Mouse (Mus musculus): Measurements from ENCODE around the gene Polg.
A peak's percentile ranks its signal among the peaks of the same experiment; 100 is the strongest.

The Polg gene

DNA sequence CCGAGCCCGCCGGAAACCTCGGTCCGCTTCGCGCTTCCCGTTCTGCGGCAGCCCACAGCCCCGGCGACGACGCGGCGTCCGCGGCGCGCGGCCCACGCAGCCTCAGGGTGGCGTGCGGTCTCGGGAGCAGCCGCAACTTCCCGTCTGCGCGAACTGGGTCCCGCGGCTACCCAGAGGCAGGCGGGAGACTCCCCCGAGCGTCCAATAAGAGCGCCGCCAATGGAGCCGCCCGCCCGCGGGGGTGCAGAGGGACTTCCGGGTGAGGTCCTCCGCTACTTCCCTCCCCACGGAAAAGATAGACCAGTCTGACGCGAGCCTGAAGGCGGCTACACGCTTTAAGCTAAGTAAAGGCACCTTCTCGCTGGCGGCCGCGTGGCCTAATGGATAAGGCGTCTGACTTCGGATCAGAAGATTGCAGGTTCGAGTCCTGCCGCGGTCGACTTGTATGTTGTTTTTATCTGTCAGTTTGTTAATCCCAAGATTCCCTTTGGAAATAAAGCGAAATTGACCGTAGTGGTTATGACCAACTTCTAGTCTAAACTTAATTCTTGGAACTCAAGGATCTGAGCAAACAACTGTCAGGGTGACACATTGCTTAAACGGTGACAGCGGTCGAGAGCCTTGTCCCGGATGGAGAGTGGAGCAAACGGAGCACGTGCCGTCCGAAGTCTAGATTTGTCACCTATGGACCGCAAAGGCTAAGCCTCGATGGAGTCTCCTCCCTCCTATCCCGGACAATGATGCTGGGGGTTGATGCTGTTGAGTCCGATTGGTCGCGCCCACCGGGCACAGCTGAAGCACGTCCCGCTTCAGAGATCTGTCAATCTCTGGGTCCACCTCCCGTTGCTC is at the start of gene Polg:
Gene Polg (minus strand): TSS at position 310 of the 849 bp plus-strand sequence.
- DNase-seq (ENCODE audit: low spot score), result peak; percentile 98

DNA sequence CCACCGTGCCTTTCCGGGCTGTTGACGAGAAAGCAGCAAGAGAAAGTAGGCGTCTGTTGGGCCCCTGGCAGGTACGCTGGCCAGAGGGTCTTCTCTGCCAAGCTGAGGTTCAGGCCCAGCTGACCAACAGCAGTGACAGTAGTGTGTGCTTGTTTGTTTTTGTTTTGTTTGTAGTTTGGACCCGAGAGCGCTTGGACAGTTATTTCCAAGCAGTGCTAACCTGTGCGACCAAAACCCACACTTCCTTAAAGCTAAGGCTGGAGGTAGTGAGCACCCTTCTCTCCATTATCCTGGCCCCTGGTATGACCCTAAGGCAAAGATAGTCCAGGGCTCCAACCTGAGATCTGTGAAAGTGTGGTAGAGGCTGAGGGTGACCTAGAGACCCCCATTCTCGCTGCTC is 49.7 kb upstream of the Polg start:
- DNase-seq (ENCODE audit: low spot score), result no peak

DNA sequence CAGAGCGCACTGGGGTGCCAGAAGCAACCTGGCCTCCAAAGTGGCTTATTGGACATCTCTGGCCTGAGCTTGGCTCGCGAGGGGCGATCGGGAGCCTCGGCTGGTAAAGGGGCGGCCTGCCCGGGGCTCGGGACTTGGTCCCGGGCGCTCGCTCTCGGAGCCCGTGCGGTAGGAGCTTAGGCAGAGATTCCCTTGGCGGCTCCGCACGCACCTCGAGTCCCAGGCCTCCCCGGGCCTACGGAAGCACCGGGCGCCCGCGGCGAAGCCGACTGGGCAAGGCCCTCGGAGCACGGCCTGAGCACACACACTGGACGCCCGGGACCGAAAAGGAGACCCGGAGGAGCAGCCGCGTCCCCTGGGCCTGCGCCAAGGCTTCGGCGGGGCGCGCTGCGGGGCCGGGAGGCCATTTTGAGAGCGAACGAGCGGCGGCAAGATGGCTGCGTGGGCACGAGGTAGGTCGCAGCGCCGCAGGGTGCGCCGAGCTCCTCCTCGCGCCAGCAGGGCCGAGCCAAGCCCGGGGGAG is 49.1 kb upstream of the Polg start:
- no peak for DNase-seq (ENCODE audit: low spot score)

DNA sequence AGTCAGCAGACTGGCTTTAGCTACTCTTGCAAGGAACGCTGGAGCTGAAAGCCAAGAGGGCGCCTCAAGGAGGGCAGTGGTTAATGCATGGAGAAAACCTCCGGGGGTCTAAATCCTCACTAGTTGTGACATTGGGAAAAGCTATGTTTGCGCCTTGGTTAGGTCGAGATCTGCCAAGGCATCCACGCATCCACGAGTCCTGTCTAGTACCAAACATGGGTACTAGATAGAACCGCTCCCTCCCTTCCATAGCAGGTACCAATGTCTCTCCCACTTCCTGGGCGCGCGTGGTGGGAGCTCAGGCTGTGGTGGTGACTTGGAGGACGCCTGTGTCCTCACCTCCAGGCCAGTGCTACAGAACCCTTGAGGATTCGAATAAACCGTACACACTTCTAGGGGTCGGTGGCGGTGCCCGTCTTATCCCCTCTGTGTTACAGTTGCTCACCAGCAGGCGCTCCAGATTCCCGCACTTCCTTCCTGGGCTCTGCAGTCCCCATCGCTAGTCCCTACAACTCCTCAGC is 48.3 kb upstream of the Polg start:
- no peak for DNase-seq (ENCODE audit: low spot score)

DNA sequence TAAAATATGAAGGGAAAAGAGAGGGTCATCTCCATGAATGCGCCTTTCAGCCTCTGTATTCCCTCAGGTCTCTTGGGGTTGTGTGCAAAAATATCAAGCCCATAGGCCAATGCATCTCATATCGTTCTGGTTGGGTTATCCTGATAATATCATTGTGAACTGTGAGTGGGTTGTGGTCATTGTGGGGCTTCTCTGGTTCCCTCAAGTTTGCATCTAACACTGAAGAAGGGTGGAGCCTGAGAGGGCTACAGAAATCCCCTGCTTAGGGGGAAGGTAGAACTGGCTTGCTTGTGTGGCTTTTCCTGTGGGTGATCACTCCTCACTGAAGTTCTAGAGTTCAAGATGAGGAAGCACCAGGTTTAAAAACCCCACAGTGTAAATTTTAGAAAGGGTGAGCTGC is 47.3 kb upstream of the Polg start:
- DNase-seq (ENCODE audit: low spot score), result no peak

DNA sequence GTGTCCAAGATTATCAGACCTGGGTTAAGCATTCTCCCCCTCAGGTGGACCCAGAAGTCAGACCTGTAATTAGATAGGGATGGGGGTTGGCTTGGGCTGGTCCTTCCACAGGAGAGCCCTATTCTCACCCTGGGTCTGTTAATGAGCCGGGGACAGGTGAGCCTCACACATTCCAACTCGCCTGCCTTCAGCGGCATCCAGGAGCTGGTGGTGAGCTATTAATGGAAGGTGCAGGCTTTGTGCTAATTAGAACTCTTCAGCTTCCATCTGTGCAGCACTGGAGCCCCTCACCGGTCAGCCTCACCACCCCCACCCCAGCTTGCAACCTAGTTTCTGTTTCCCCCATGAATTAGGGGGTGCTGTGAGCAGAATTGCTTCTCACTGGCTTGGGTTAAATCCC is 46.3 kb upstream of the Polg start:
- DNase-seq (ENCODE audit: low spot score), result no peak

DNA sequence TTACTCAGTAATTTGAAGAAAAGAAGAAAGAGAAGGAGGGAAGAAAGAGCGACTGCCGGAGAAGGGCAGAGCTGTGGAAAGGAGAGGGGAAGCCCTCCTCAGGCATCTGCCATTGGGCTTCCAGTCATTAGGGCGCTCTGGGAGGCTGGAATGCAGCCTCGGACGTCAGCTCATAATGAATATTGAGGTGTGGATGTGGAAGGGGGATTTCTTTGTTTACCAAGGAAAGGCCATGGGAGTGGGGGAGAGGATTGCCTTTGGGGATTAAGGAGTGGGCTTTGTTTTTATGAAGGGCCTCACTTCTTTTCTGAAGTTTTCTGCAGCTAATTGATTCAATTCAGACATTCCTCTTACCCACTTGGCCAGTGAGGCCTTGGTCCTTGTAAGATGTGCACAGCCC is 45.5 kb upstream of the Polg start:
- no peak for DNase-seq (ENCODE audit: low spot score)

DNA sequence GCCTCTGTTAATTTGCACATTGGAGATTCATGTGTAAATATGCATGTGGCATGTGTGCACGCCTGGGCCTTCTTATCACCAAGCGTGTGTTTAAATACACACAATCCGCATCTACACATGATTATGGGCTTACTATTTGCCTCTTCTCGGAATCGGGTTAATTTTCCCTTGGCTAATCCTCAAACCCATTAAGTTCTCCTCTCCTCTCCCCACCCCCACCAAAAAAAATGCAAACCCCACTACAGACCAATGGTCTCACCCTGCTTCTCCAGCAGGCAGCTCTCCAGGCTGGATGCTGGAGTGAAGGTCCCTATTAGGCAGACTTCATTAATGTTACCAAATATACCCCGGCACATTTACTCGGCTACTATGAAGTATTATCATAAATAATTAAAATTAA is 45.0 kb upstream of the Polg start:
- DNase-seq (ENCODE audit: low spot score), result no peak

DNA sequence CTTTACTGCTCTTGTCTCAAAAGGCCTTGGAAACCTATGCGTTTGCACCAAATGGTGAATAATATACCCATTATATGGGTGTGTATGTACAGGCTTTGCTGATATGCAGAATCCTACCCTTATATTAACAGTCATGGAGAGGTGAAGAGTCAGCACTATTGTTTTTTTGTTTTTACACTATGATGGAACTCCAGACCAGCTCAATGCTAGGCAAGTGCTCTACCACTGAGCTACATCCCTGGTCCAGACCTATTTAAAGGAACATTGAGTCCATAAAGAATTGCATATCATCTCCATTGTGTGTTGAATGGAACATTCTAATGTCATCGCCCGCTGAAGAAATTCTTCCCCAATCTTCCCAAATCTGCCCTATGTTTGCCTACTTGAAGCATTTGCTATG is 44.5 kb upstream of the Polg start:
- DNase-seq (ENCODE audit: low spot score), result no peak

DNA sequence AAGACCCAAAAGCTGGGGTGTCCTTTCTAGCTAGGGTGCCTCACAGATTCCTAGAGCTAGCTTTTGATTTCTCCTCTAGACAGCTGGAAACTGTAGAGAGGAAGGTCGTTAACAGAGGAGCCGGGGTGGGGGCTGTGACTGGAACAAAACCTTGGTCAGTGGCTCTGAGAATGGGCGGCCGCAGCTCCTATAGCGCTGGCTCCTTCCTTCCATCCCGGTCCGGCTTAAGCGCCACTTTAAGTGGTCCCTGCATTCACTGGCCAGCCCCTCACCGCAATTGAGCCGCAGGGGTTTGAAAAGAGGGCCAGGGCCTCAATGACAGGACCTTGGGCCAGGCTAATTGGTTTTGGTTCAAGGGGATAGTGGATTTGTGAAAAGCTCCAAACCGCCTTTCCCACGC is 43.5 kb upstream of the Polg start:
- no peak for DNase-seq (ENCODE audit: low spot score)

DNA sequence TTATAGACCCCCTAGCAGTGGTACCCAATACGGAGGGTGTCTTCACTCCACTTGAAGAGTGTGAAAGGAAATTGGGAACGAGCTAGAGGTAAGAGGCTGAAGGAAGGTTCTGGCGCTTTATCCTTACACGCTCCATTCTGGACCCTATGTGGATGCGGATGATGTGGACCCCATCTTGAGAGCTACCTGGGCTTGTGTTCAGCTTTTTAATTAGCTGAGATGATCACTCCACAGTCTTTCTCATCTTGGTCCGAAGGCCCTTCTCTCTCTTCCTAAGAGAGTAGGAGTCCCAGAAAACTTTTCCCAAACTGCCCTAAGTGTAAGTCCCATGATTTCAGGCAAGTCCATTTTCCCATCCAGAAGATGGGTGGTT is 43.1 kb upstream of the Polg start:
- DNase-seq (ENCODE audit: low spot score), result no peak

DNA sequence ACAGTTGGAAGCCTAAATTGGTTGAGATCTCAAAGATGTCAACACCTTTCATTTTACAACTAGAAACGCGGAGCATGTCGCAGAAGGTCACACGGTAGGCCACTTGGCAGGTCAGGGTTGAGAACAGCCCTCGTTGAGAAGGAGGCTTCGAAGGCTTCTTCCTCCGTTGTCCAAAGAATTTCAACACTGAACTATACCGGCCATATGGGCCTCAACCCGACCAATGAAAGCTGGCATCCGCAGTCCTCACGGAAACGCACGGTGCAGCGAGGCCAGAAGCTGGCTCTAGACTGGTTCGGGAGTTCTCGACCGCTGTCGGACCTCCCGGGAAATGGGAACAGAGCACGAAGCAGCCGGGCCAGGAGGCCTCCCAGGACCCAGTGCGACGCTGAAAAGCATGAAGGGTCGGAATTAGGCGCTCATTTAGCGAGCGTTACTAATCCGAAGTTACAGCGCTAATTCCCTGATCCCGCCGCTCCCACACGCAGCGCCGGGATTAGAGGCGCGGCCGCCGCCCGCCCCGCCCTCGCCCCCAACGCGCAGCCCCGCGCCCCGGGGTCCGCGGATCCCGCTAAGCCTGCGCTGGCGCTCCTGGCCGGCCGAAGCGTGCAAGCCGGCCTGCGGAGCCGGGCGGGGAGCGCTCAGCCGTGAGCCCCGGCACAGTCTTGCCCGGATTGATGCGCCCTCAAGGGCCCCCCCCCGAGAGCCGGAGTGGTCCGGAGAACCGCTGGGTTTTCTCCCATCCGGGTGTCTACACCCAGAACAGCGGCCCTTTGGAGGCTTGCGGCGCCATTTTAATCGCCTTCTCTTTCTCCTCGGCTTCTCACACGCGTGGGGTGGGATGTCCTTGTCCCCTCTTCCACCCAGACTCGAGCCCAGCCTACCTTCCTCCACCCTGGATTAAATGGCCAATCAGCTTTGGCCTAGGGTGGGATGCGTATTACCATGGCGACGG is 42.4 kb upstream of the Polg start:
- DNase-seq (ENCODE audit: low spot score), result no peak

DNA sequence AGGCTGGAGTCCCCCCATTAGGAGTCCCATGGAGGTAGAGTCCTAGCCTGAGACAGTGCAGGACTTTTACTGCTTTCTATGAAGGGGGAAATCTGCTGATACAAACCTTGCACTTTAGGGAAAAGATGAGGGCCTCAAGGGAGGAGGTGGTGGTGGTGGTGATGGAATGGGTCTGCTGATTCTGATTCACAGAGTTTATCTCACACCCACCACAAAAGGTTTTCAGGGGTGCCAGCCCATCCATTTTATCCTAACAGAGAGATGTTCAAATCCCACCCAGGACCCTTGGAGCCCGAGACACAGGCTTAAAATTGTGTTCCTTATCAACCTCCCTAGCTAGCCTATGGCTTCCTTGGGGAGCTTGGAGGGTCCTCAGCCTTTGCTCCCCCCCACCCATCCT is 41.6 kb upstream of the Polg start:
- no peak for DNase-seq (ENCODE audit: low spot score)

DNA sequence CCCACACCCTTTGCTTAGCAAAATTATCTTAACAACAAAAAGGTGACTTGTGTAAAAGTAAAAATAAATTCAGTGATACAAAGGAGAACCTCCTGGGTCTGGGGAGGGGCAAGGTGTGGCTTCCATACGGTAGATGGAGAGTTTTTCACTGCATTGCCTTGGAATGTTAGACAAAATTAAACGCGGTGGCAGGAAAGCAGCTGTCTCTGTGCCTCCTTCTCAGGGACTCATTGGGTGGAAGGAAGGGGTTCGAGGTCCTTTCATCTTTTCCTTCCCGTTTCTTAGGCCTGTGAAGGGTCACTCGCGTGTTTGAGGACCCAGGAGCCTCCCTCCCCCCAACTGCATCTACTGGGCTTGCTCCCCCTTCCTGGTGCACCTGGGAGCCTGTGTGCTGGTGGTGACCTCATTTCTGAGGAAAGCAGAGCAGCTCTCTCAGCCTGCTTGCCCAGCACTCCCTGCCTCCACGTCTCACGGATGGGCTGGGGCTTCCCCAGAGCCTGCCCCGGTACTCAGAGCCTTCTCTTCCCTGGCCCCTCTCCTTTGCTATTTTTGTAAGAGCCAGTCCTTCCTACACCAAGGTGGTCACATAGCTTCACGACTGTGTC is 41.0 kb upstream of the Polg start:
- DNase-seq (ENCODE audit: low spot score), result no peak

DNA sequence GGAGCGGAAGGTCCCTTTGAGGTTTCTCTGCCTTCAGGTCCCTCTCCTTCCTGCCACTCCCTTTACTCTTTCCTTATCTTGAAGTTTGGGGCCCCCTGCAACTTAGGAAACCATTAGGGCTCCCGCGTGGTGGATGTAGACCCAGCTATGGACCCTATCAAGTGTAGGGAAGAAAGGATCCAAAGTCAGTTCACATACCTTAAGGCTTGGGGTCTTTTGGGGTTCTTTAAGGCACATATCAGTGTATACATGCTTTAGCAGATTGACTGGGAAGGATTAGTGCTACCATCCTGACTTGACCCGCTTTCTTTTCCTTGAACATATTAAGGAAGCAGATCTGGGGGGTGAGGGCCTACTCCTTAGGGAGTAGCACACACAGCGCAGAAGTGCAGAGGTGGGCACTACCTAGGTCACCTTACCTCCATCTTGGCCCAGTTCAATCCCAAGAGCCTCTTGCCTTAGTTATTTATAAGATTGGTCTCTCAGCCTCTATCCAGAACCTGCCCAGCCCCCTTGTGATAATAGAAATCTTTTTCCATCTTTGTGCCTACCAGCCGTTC is 40.4 kb upstream of the Polg start:
- no peak for DNase-seq (ENCODE audit: low spot score)

DNA sequence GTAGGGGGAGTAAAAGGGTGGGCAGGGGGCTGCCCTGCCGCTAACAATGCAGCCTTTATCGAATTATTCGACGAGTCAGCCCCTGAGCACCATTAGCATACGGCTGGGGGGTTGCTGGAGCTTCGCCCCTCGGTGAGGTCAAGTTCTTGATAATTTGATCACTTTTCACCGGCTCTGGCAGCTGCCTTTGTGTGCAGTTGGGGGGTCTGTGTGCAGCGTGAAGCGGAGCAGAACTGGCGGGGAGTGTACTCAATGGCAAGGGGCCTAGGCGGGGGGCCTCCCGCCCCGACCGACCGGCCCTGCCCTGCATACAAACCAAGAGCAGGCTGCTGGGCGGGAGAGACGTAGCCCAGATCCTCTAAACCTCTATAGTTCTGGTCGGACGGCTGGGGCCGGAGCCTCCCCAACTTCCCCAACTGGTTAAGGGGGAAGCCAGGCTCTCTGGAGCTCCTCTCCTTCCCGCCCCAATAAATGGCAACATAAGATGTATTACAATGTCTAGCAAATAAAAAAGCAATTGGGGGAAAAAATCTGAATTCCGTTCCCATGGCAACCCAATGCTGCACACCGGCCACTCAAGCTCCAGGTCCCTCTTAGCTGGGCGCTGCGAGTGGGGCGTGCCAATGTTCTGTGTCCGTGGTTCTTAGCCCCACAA is 39.8 kb upstream of the Polg start:
- peak; percentile 81 for DNase-seq (ENCODE audit: low spot score)

DNA sequence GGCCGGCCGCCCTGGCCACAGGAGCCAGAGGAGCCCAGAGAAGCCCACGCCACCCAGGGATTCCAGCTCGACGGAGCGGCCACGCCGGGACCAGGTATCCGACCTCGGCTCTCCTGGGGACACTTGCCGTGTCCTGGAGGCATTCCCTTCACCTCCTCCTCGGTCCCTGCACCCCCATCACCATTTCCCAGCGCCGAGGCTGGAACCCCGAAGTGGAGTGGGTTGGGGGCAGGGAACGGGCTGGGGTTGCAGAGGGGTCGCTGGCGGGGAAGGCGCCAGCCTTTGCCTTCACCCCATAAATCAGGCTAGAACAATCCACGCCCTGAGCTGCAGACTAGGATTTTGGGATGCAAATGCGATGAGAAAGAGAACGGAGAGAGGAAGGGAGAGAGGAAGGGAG is 39.2 kb upstream of the Polg start:
- DNase-seq (ENCODE audit: low spot score), result no peak

DNA sequence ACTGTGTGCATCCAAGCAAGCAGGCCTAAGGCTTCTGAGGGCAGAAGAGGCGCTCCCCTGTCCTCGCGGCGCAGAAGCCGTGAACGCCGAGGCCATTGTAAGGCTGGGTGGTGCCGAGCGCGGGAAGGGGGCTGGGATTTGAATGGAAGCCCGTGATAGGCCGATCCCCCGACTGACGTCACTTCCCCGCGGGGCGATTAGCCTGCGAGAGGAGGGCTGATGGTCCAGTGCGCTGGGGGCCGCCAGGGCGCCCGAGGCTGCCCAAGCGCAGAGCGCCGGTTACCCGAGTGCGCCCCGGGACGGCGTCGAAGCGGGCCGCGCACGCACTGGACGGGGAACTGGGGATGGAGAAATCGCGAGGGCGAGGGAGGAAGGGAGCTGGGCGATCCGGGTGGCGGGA is 38.6 kb upstream of the Polg start:
- DNase-seq (ENCODE audit: low spot score), result peak; percentile 96

DNA sequence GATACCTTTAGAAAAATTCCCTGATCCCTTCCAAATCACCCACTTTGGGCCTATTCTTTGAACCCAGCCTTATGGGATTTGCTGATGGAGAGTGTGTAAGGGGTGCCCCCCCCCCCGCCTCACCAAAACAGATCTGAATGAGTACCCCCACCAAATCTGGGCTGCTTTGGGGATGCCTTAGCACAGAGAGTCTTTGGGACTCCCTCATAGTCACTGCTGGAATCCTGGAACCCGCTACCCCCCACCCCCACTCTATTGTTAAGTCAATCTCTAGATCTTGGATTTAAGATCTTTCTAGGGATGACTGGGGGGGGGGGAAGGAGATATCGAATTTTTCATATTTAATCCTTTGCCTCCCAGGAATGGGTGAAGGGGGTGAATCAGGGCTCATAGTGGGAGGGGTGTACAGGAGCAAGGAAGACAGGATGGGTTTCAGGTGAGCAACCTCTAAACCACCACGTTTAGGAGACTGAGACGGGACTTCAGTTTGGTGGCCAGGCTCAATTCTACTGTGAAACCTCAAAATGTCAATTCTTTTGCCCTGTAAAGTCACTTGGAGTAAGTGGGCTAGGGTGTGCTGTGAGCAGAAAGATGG is 37.6 kb upstream of the Polg start:
- no peak for DNase-seq (ENCODE audit: low spot score)

DNA sequence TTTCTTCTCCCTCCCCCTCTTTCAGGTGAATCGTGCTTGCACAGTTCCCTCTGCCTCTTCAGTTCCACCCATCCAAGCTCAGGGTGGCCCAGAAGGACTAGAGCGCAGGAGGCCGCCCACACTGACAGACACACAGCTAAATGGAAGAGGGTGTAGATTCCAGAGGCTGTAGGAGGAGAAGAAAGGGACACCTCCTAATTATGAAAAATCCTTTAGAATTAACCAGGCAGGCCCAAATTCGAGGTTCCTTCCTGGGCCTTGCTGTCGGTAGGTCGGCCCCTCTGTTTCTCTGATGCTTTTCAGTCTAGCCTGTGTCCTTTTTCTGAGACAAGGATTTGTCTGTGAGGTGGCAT is 36.9 kb upstream of the Polg start:
- no peak for DNase-seq (ENCODE audit: low spot score)

Data from embryo, embryonic 10 days (tissue).